Mouse (Mus musculus): ENCODE data around the gene Prep. TPM values are rescaled to one million over a fixed set of nuclear protein-coding genes. Genes with fewer than 3 reads are reported as not detected.
"Not testable (repeated sequence)": the region's sequence is repeated elsewhere in the genome, so short reads cannot be mapped to it uniquely, and the experiment has no call there.

The Prep gene
- total RNA-seq, 4 experiments from 2014 or later, result 6.1 to 6.6 (median 6.2) TPM

- no peak for DNase-seq (ENCODE audit: low spot score in 2 of 2)
Measured at GRCm38 (mm10) chr10:45075491-45076051, 8.6 kb downstream of the Prep start.

DNA sequence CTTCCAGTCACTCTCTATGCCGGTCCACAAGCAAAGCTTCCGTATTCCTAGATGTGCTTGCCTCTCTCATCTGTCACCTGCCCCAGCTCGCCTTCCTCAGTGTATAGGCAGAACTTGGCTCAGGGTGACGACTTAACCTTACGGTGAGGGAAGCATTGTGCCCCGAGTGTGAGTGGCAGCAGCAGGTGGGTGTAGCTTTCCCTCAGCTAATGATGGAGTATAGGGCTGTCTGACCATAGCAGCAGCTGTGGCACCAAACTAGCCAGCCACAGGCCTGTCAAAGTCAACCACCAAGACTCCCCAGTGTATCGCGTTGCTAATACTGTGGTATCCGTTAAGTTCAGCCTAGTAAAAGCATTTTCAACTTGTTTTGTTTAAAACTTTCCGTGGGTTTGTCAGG is 9.6 kb downstream of the Prep start:
- no peak for DNase-seq (ENCODE audit: low spot score in 2 of 2)

DNA sequence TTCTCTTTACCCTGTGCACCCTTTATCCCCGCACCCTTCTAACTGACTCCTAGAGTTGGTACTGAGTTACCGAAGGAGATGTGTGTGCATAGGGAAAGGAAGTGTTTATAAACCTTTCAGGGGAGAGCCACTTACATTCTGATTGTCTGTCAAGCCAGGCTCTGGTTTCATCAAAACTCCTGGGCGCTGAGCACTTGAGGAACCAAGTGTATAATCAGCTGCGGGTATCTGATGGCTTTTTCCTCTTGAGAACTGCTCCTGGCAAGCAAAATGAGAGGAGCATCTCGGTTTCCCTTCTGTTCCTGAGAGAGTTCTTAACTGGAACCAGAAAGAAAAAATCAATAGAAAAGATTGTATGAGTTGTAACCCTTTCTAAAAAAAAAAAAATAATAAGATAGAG is 10.3 kb downstream of the Prep start:
- no peak for DNase-seq (ENCODE audit: low spot score in 2 of 2)

DNA sequence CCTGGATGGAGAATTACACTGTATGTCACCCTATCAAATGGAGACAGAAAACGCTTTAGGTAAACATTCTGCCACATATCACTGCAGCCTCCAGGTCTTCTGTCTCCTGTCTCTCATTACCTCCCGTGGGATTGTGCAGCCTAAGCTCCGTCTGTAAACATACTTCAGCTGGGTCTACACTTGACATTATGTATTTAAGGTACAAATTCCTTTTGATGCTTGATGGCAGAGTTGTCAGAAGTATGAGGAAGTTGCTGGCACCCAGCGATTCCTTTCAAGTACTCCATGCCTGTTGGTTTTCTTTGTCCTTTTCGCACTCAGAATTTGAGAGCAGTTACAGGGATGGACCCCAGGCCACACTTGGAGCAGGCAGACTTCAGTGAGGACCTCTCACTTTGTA is 12.8 kb downstream of the Prep start:
- DNase-seq (ENCODE audit: low spot score in 2 of 2), result no peak

DNA sequence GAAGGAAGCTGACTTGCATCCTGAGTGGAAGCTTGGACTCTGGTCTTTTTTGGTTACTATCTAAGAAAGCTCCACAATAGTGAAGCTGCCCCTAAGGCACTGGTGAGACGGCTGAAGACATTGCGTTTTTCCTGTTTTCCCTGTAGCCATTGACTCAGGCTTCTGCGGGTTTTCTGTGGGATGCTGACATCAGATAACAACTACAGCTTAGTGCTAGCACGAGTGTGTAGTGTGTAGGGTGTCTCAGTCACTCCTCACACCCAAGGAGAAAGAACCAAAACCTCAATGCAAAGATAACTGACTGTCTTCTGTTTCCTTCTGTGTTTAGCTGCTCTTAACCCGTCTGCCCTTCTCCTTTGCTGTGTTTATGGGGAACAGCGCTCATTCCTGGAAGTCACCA is 13.5 kb downstream of the Prep start:
- DNase-seq (ENCODE audit: low spot score in 2 of 2), result no peak

DNA sequence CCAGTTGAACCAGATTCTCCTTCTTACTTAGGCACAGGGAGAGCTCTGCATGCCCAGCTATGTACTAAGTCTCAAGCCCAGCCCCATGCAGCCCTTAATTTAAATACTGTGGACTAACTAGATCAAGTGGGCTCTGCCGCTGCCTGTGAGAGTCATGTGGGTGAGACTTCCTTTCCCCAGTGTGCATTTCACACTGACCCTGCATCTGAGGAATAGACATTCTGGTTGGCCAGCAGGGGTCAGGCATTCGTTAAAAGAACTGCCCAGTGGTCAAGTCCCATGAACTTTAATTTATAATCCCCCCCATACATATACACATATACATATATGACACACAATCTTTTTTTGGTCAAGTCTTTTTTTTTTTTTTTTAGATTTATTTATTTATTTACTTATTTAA is 15.7 kb downstream of the Prep start:
- DNase-seq (ENCODE audit: low spot score in 2 of 2), result no peak

DNA sequence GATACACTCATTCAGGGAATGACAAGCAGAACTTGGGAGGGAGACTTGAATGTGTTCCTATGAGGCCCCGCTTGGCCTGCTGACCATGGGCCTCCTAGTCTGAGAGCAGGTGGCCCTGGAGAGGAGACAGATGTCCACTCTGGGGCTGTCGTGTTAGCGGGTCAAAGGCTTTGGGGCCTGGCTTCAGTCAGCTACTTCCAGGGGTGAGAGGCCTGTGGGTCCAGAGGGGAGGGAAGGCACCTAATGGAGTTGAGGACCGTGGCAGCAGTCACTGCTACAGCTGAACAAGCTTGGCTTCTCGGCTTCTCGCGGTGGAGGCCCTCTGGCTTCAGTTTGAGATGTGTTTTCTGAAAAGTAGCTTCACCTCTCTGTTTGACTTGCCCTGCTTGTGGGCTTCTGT is 17.0 kb downstream of the Prep start:
- not testable (repeated sequence) for DNase-seq (ENCODE audit: low spot score in 2 of 2)

GRCm38 (mm10) chr10:45084471-45084870 is 17.5 kb downstream of the Prep start:
- no peak for DNase-seq (ENCODE audit: low spot score in 2 of 2)

GRCm38 (mm10) chr10:45085315-45085714 is 18.3 kb downstream of the Prep start:
- DNase-seq (ENCODE audit: low spot score in 2 of 2), result no peak

DNA sequence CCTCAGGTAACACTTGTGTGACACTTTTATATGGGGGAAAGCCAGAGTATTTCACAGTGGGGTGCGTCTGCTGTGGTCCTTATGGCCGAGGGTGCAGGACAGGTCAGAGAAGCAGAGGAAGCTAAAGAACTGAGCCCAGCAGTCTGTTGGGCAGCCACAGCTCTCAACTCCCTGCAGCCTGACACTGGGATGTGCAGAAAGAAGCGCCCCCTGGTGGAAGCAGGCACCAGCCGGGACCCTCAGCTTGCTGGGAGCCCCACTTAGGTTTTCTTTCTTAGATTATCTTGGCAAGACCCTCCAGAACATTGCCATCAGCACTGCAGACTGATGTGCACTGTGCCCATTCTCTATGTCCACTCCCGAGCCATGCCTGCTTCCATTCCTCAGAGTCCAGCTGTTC is 19.6 kb downstream of the Prep start:
- DNase-seq (ENCODE audit: low spot score in 2 of 2), result no peak

DNA sequence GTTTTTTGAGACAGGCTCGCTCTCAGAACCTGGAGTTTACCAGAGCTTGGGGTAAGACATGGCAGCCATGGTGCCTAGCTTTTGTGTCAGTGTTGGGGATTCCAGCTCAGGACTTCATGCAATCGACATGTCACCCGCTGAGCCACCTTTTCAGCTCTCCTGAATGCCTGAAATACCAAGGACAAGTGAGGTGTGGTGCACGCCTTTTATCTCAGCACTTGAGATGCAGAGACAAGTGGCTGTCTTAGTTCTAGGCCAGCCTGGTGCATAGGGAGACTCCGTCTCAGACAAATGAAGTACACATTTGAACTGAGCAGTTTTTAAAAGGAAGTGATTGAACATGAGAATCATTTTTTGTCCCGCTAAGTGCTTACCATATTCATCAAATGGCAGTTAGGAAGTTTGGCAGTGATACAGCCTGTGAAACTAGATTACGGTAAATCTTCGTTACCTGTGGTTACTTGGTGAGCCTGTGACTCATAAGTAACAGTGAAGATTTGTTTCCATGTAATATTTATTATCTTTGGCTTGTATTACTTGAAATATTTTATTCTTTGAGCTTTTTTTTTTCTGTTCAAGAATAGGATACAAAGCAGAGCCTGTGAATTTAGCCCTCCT is 24.6 kb downstream of the Prep start:
- no peak for DNase-seq (ENCODE audit: low spot score in 2 of 2)

DNA sequence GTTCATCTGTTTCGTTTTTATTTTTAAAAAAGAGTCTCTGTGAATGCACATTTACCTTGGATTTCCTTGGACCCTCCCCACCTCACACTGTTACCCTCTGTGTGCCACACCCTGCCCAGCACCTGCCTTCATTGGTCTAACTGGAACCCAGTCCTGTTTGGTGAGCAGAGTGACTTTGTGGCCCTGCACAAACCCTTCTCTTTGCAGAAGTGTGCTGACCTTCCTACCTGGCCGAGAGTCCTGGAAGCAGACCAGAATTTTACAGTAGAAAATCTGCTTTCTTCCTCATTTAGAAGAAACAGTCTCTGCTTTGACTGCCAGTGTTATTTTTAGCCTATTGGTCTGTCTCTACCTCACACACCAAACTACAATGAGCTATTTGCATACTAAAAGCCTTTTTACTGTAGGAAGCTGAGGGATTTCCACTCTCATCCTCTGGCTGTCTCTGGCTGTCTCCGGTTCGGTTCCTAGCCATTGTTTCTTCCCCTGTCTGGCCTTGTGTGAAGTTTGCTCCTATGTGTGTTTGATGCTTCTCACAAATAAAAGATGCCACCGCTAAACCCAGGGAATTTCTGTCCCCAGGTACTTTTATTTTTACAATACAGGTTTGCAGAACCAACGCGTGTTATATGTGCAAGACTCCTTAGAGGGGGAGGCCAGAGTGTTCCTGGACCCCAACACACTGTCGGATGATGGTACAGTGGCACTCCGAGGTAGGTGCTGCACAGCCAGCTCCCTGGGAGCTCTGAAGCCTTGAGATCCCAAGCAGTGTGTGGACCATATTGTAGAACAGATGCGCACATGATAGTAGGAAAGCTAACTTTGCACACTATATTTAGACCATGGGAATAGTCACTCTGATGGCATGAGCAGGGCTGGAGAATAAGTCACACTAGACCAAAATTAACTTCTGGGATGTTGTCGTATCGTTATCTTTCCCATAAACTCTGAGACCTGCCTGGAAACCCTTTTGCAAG is 25.4 kb downstream of the Prep start:
- no peak for DNase-seq (ENCODE audit: low spot score in 2 of 2)

DNA sequence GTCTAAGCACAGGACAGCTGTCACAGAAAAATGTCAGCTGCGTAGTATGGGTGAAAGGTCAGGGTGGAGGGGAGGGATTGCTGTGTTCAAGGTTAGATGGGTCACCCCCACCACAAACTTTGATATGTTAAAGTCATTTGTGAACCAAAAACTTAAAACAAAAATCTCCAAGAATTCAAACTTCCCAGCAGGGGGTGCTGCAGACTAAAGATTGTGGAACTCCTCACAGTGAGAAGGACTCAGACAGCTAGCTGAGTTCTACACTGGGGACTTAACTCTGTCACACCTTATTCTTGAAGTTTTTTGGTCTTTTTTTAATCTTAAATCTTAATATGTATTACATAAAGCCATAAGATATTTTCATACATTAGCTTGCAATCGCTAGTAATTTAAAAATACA is 31.7 kb downstream of the Prep start:
- DNase-seq (ENCODE audit: low spot score in 2 of 2), result no peak

- no peak for DNase-seq (ENCODE audit: low spot score in 2 of 2)
Measured at GRCm38 (mm10) chr10:45100473-45100872, 33.5 kb downstream of the Prep start.

DNA sequence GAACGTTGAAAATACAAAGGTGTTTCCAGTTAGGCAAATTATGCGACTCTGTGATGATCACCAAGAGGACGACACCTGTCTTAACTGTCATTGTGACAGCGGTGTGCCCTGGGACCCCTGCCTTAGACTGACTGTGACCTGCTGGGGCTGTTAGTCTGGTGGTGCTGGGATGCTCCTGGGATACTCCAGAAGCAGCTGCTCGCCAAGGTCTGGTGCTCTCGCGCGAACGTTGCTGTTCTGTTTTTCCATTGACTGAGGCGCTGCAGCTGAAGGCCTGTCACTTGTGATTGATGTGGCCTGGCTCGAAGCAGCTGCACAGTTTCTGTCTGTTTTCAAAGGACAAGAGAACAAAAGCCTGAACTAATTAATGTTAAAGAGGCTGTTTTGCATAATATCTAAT is 36.2 kb downstream of the Prep start:
- no peak for DNase-seq (ENCODE audit: low spot score in 2 of 2)

- DNase-seq (ENCODE audit: low spot score in 2 of 2), result no peak
Measured at GRCm38 (mm10) chr10:45104098-45104497, 37.1 kb downstream of the Prep start.

DNA sequence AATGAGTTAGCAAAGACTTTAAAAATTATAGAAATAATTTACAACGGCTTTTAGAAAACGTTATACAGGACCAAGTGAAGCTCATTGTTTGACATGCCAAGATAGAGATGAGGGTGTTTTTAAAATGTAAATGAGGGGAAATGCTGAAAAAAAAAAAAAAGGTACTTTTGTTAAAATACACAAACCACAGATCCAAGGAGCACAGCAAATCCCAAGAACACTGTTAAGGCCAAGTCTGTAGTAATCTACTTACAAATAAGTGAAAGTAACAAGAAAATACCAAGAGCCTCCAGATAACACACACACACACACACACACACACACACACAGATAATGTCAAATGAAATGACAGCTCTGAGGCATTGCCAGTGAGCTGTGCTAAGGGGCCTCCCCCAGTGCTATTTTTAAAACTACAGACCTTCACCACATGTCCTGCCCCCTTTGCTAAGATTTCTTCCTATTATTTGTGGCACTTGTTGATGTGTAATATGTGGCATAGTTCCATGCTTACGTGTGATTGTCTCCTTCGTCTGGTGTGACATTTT is 37.6 kb downstream of the Prep start:
- DNase-seq (ENCODE audit: low spot score in 2 of 2), result no peak

- DNase-seq (ENCODE audit: low spot score in 2 of 2), result no peak
Measured at GRCm38 (mm10) chr10:45106541-45106940, 39.5 kb downstream of the Prep start.

DNA sequence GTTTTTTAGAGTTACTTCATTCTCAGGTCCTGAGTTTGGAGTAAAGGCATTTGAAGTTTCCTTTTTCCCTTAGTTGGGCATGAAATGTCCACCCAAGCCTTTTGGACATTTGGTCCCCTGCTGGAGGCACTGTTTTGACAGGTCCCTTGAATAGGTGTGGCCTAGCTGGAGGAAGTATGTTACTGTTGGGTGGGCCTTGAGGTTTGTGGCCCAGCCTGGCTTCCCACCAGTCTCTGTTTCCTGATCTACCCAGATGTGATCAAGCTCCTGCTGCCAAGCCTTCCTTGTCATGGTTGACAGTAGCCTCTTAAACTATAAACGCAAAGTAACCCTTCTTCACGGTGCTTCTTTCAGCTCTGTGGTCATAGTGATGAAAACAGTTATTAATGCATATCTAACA is 40.3 kb downstream of the Prep start:
- no peak for DNase-seq (ENCODE audit: low spot score in 2 of 2)

- DNase-seq (ENCODE audit: low spot score in 2 of 2), result no peak
Measured at GRCm38 (mm10) chr10:45109041-45109440, 42.0 kb downstream of the Prep start.

DNA sequence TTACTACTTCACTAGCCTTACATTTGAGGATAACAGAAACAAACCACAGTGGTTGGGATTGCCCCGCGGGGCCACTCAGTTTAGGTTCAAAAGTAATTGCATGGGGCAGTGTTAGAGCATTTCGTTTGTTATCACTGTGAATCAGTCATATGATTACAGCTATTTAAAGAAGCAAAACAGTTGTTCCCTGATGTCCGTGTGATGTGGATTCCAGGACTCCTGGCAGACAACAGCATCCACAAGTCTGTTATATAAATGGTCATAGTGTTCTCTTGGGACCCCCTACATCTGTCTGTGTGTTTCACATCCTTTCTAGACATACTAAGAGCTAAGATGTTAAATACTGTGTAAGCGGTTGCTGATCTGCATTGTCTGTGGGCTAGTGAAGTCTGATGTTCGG is 43.0 kb downstream of the Prep start:
- DNase-seq (ENCODE audit: low spot score in 2 of 2), result no peak

GRCm38 (mm10) chr10:45112927-45113326 is 45.9 kb downstream of the Prep start:
- DNase-seq (ENCODE audit: low spot score in 2 of 2), result no peak

Data from gastrocnemius, adult 8-10 months (tissue).